Comparison of ENCODE assay signal across 8 mouse cellular contexts in genomic region chr11:117574721-117575120, GRCm38 (mm10).
A peak's percentile ranks its signal among the peaks of the same experiment; 100 is the strongest.
DNase-seq lines count a peak whose midpoint lies in the region; ATAC-seq lines count a peak whose summit lies in the region.

No protein-coding gene starts in this region.

- intact Hi-C loops in gastrocnemius, postnatal 14 days (cut with DNase I; ENCODE audit: low total_unique reads), result no loop called here

- DNase-seq in cerebellum, postnatal 4 days (ENCODE audit: low spot score in 2 of 2), result no peak
- peak; percentile 87 for DNase-seq in adipocyte (ENCODE audit: low spot score)
- DNase-seq in gastrocnemius, postnatal 14 days, result peak; percentile 78
- peak; percentile 27 to 46 for DNase-seq in lung, adult 18-20 months
- no peak for DNase-seq in thymus, postnatal 0 days (ENCODE audit: low spot score)
- no peak for DNase-seq in urinary bladder, adult 18-20 months (ENCODE audit: low spot score in 2 of 2)
- no peak for DNase-seq in Muller cell, postnatal 12 days (ENCODE audit: inconsistent ontology term)

- peak; percentile 79 for ATAC-seq in cerebellum, adult (ENCODE audit: insufficient number of reproducible peaks, low FRiP score, low TSS enrichment)

Comparison
In these comparisons a context has a peak if more than half of its experiments do, and no peak if none do; other contexts are left out.
1. DNase-seq: peak in adipocyte (single experiment), gastrocnemius, postnatal 14 days (single experiment) and lung, adult 18-20 months (2 of 2); none in cerebellum, postnatal 4 days (0 of 2), thymus, postnatal 0 days (single experiment), urinary bladder, adult 18-20 months (0 of 2) and Muller cell, postnatal 12 days (single experiment).